Mouse (Mus musculus): ENCODE measurements around the gene Psmb11. TPM values are rescaled to one million over a fixed set of nuclear protein-coding genes. Genes with fewer than 3 reads are reported as not detected.

Gene Psmb11
- polyA plus RNA-seq, 1 experiment from 2014 or later: not detected

GRCm38 (mm10) chr14:54617897-54618365 is 3.3 kb upstream of the Psmb11 start, which contains the start of gene Psmb5:
TSS of gene Psmb5 (minus strand) at chr14:54618022.
- Histone ChIP-seq H3K27me3 (replicated peaks; ENCODE audit: control insufficient read depth, insufficient read depth, low read length) (no peaks in the 10 kb centered on the region), H3K9ac (ENCODE audit: low read depth, low read length) (peak within 1 kb of the TSS; percentile 76), H3K4me2 (replicated peaks; ENCODE audit: low read depth) (peak within 1 kb of the TSS; percentile 84), H3K4me1 (replicated peaks; ENCODE audit: control insufficient read depth, insufficient read depth, low read length) (no peaks in the 10 kb centered on the region), H3K4me3 (ENCODE audit: low read depth, low read length) (peak within 1 kb of the TSS; percentile 80), H3K36me3 (ENCODE audit: control insufficient read depth, insufficient read depth) (peaks cover 17% of the 10 kb centered on the region), H3K9me3 (ENCODE audit: control insufficient read depth) (no peaks in the 10 kb centered on the region), H3K27ac (ENCODE audit: low read depth, low read length) (peak within 1 kb of the TSS; percentile 41; the same call in 1 of the 2 replicates)
- ATAC-seq: peak; percentile 84
- no peak for TF ChIP-seq CTCF (IDR thresholded peaks at IDR 0.05; ENCODE audit: low read depth)
- whole genome bisulfite sequencing: under 1% methylated on average over 25 of the region's 25 CpGs

- Histone ChIP-seq H3K27ac (ENCODE audit: low read depth, low read length) (no peak overlapping the region), H3K27me3 (replicated peaks; ENCODE audit: control insufficient read depth, insufficient read depth, low read length) (no peaks in the 10 kb centered on the region)
- TF ChIP-seq CTCF (IDR thresholded peaks at IDR 0.05; ENCODE audit: low read depth): no peak
These were observed 2.1 kb downstream of the Psmb11 start for GRCm38 (mm10) chr14:54623334-54623733.

GRCm38 (mm10) chr14:54624976-54625375 is 3.7 kb downstream of the Psmb11 start:
- WGBS: 72% methylated on average over 10 of the region's 10 CpGs
- Histone ChIP-seq H3K9ac (ENCODE audit: low read depth, low read length) (no peak overlapping the region), H3K9me3 (ENCODE audit: control insufficient read depth) (no peaks in the 10 kb centered on the region), H3K36me3 (ENCODE audit: control insufficient read depth, insufficient read depth) (no peaks in the 10 kb centered on the region), H3K4me1 (replicated peaks; ENCODE audit: control insufficient read depth, insufficient read depth, low read length) (no peaks in the 10 kb centered on the region), H3K27ac (ENCODE audit: low read depth, low read length) (no peak overlapping the region), H3K27me3 (replicated peaks; ENCODE audit: control insufficient read depth, insufficient read depth, low read length) (no peaks in the 10 kb centered on the region), H3K4me2 (replicated peaks; ENCODE audit: low read depth) (no peak overlapping the region), H3K4me3 (ENCODE audit: low read depth, low read length) (no peak overlapping the region)
- no peak for ATAC-seq
- TF ChIP-seq CTCF (IDR thresholded peaks at IDR 0.05; ENCODE audit: low read depth): no peak

More at GRCm38 (mm10) chr14:54623334-54623733, 2.1 kb downstream of the Psmb11 start:
- Histone ChIP-seq H3K4me2 (replicated peaks; ENCODE audit: low read depth) (no peak overlapping the region), H3K36me3 (ENCODE audit: control insufficient read depth, insufficient read depth) (no peaks in the 10 kb centered on the region), H3K9me3 (ENCODE audit: control insufficient read depth) (no peaks in the 10 kb centered on the region), H3K9ac (ENCODE audit: low read depth, low read length) (no peak overlapping the region), H3K4me3 (ENCODE audit: low read depth, low read length) (no peak overlapping the region), H3K4me1 (replicated peaks; ENCODE audit: control insufficient read depth, insufficient read depth, low read length) (no peaks in the 10 kb centered on the region)
- no peak for ATAC-seq
- 76% methylated on average over 6 of the region's 6 CpGs for WGBS

DNA sequence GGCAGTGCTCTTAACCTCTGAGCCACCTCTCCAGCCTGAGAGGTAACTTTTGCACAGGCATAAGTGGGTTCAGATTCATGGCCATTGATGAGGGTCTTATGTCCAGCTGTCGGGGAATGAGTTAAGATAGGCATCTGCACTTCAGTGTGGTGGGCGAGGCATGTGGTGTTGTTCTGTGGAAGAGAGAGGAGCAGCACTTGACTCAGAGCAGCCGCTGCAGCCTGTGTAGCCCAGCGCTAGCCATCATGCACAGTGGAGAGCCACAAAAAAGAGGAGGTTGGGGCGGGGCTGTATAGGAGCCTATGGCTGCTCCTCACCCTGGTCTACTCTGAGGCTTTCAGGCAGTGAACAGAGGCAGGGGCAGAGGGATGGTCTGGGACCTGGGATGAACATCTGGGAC is 6.9 kb downstream of the Psmb11 start:
- no peak overlapping the region for H3K9ac ChIP-seq (ENCODE audit: low read depth, low read length)
- no peaks in the 10 kb centered on the region for H3K9me3 ChIP-seq (ENCODE audit: control insufficient read depth)
- WGBS: 81% methylated on average over 5 of the region's 5 CpGs
- H3K27ac ChIP-seq (ENCODE audit: low read depth, low read length): no peak overlapping the region
- H3K36me3 ChIP-seq (ENCODE audit: control insufficient read depth, insufficient read depth): peaks cover 10% of the 10 kb centered on the region; the same call in 1 of the 2 replicates
- TF ChIP-seq CTCF (IDR thresholded peaks at IDR 0.05; ENCODE audit: low read depth): no peak
- H3K4me2 ChIP-seq (replicated peaks; ENCODE audit: low read depth): no peak overlapping the region
- no peaks in the 10 kb centered on the region for H3K27me3 ChIP-seq (replicated peaks; ENCODE audit: control insufficient read depth, insufficient read depth, low read length)
- H3K4me1 ChIP-seq (replicated peaks; ENCODE audit: control insufficient read depth, insufficient read depth, low read length): no peaks in the 10 kb centered on the region
- no peak for ATAC-seq
- H3K4me3 ChIP-seq (ENCODE audit: low read depth, low read length): no peak overlapping the region

DNA sequence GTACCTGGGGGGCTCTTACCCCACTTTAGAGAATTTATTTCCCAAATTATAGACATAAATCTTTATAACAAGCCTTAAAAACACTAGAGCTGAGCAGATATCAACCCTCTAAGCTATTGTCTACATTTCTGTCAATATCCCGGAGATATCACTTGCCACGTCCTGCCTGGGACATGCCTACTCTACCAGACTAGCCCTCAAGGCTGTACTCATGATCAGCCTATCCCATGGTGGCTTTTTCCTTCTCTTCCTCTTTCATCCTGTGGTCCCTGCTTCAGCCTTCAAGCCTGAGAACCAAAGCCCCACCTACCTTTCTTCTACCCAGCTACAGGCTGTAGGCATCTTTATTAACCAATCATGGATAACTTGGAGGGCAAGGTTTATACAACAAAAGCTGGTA is 8.6 kb downstream of the Psmb11 start:
- ATAC-seq: no peak
- TF ChIP-seq CTCF (IDR thresholded peaks at IDR 0.05; ENCODE audit: low read depth): no peak
- WGBS: 87% methylated on average over 2 of the region's 2 CpGs

DNA sequence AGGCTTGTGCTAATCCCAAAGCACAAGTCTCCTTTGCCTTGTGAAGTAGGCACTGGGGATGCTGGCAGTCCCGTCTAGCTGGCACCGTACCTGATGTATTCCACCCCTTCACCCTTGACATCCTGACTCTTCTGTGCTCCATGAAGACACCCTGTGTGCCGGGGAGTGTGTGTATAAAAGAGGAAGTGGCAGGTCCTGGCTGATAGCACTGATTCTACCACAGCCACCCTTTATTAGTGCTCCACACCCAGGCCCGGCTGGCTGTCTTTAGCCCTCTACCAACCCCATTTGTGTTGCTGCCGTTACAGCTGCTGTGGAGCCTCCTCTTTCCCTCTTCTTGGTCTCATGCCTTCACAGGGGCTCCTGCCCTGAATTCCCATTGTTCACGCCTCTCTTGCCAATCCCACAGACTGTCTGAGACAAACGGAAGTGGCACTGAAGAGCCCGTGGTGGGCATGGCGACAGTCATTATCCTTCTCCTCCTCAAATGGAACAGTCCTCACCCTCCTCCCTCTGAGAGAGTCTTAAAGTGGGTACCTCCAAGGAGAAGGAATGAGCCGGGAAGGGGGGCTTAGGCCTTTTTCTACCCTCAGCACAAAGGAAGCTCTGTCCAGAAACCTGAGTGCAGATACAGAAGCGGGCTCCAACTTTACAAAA is 9.5 kb downstream of the Psmb11 start:
- ATAC-seq: no peak
- 82% methylated on average over 11 of the region's 11 CpGs for WGBS
- TF ChIP-seq CTCF (IDR thresholded peaks at IDR 0.05; ENCODE audit: low read depth): no peak

More for the DNA sequence above, 8.6 kb downstream of the Psmb11 start:
- Histone ChIP-seq H3K27me3 (replicated peaks; ENCODE audit: control insufficient read depth, insufficient read depth, low read length) (no peaks in the 10 kb centered on the region), H3K36me3 (ENCODE audit: control insufficient read depth, insufficient read depth) (peaks cover 16% of the 10 kb centered on the region; the same call in 1 of the 2 replicates), H3K4me1 (replicated peaks; ENCODE audit: control insufficient read depth, insufficient read depth, low read length) (no peaks in the 10 kb centered on the region), H3K4me3 (ENCODE audit: low read depth, low read length) (no peak overlapping the region), H3K4me2 (replicated peaks; ENCODE audit: low read depth) (no peak overlapping the region), H3K9me3 (ENCODE audit: control insufficient read depth) (no peaks in the 10 kb centered on the region), H3K27ac (ENCODE audit: low read depth, low read length) (no peak overlapping the region), H3K9ac (ENCODE audit: low read depth, low read length) (no peak overlapping the region)

More for the DNA sequence above, 9.5 kb downstream of the Psmb11 start:
- Histone ChIP-seq H3K27ac (ENCODE audit: low read depth, low read length) (no peak overlapping the region), H3K27me3 (replicated peaks; ENCODE audit: control insufficient read depth, insufficient read depth, low read length) (no peaks in the 10 kb centered on the region), H3K4me2 (replicated peaks; ENCODE audit: low read depth) (no peak overlapping the region), H3K4me3 (ENCODE audit: low read depth, low read length) (no peak overlapping the region), H3K4me1 (replicated peaks; ENCODE audit: control insufficient read depth, insufficient read depth, low read length) (no peaks in the 10 kb centered on the region), H3K9ac (ENCODE audit: low read depth, low read length) (no peak overlapping the region), H3K36me3 (ENCODE audit: control insufficient read depth, insufficient read depth) (peaks cover 18% of the 10 kb centered on the region; the same call in 1 of the 2 replicates), H3K9me3 (ENCODE audit: control insufficient read depth) (no peaks in the 10 kb centered on the region)

All from intestine, postnatal 0 days (tissue).